Mouse (Mus musculus): ENCODE measurements at regions not wholly inside any gene's neighbourhood (a gene's known extent, or its start where the extent isn't known, plus 50 kb on each side); places are given as distances from the start of the nearest gene placed in this dataset.

DNA sequence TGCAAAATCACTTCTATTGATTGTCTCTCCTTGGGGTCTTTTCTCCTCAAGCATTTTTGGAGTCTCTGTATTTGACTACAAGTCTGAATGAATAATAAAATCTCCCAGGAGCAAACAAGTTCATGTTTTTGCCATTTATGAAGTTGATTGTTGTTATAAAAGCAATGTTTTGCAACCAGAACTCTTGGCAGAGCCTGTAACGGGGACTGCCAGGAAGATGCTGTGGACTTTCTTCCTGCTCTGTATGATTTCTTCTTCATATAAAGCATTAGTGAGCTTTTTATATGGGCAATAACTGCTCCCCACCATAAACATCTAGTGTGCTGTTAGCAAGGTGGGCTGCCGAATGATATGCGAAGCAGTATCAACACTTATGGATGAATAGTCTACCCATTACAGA, 136.3 kb downstream of the Cdca7 start:
- ATAC-seq (replicated peaks; ENCODE audit: low FRiP score, low TSS enrichment, poor library complexity, severe bottlenecking): no peak

DNA sequence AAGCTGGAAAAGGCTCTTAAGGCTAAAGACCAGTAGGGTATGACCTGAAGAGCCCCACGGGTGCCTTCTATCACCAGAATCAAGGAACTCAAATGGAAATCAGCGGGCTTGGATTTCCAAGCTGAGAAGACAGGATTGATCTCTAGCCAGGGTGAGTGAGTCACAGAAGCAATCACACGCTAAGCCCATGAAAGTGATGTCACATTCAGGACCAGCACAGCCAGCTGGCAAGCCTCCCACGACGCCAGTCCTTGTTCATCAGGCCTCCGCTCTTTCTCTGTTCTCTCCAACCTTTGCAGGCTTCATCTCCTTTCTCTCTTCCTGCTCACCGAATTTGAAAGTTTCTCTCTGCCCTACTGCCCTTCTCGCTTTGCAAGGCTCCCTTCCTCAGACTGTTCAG, 138.3 kb downstream of the Cdca7 start:
- no peak for ATAC-seq (replicated peaks; ENCODE audit: low FRiP score, low TSS enrichment, poor library complexity, severe bottlenecking)

DNA sequence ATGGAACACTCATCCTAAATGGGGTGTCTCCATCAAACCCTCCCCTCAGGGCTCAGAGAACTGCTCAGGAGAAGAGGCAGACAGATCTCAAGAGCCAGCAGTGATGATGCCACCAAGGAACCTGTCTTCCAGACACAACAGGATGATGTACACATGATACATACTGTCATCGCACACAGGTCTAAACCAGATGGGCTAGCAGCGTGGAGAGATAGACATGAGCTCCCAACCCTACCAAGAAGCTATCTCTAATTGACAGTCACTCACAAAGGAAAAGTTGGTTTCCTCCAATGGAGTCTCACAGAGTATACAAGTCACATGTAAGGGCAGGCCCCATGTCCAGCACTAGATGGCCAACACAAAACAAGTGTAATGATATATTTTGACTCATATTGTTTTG, 139.9 kb downstream of the Cdca7 start:
- ATAC-seq (replicated peaks; ENCODE audit: low FRiP score, low TSS enrichment, poor library complexity, severe bottlenecking): no peak

GRCm38 (mm10) chr2:72616412-72616811, 140.5 kb downstream of the Cdca7 start:
- ATAC-seq (replicated peaks; ENCODE audit: low FRiP score, low TSS enrichment, poor library complexity, severe bottlenecking): no peak

GRCm38 (mm10) chr2:72619446-72619845, 143.5 kb downstream of the Cdca7 start:
- ATAC-seq (replicated peaks; ENCODE audit: low FRiP score, low TSS enrichment, poor library complexity, severe bottlenecking): no peak

- ATAC-seq (replicated peaks; ENCODE audit: low FRiP score, low TSS enrichment, poor library complexity, severe bottlenecking): no peak
Measured at GRCm38 (mm10) chr2:72620182-72620652, 144.3 kb downstream of the Cdca7 start.

- no peak for ATAC-seq (replicated peaks; ENCODE audit: low FRiP score, low TSS enrichment, poor library complexity, severe bottlenecking)
Measured at GRCm38 (mm10) chr2:72627915-72628314, 152.0 kb downstream of the Cdca7 start.

DNA sequence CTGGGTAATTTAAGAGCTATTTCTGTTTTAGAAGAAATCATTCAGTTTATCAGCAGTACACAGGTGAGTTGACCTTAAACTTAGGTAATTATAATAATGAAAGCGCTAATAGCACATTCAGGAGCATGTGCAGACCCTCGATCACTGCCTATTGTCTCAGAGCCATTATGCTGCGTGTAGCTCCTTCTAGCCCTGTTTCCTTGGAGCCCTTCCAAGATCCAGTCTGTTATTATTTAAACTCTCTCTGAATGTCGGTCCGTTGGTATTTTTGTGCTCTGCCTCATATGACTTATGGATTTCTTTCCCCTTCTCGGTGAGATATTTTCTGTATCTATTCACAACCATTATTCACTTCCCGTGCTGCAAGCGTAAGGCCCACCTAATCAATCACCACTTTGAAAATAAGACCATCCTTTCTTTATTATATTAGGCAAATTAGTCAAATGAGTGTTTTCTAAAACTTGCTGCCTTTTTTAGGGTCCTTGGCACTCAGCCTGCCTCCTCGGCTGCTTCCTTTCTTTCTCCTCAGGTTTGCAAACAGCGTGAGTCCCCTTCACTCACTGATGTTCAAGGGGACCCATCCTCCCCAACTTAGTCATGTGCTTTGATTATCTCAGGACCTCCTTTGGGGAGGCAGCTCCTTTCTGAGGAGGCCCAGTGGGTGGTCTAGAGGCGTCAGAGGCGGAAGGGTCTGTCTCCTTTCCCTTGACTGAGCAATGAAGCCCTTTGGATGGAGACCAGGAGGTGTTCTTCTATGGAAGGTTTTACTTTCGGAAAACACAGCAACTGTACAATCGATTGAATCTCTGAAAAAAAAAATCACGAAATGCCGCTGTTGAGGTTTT, 152.9 kb downstream of the Cdca7 start:
- no peak for ATAC-seq (replicated peaks; ENCODE audit: low FRiP score, low TSS enrichment, poor library complexity, severe bottlenecking)

DNA sequence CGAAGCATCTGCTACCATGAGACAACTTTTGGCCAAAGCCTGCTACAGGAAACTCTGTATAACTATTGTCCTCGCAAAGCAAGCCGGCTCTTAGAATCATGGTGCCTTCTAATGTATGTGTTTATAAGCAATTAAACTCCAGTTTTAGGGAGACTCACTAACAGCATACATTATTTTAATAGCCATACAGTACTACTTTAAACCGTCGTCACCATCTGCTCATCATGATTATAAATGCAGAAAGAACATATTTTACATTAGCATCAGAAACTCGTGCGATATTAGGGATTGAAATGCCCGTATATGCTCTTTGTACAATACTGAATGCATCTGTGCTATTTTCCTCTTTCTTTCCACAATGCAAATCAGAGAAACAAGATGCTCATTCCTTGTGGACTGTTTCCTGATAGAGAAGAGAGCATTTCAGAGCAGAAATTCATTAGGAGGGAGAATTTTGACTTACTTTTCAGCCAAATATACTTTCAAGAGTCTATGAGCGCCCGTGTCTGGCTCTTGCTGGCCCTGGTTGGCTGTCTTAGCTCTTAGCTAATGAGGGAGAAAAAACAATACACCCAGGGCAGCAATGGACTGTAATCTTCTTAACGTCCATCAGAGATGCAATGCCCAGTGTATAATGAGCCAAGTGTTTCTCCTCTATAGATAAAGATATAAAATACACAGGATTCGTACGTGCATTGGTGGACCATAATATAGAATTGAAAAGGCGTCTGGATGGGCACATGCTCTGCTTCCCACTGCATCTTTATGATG, 153.9 kb downstream of the Cdca7 start:
- ATAC-seq (replicated peaks; ENCODE audit: low FRiP score, low TSS enrichment, poor library complexity, severe bottlenecking): no peak

GRCm38 (mm10) chr2:72637881-72638620, 162.1 kb downstream of the Cdca7 start:
- ATAC-seq (replicated peaks; ENCODE audit: low FRiP score, low TSS enrichment, poor library complexity, severe bottlenecking): no peak

DNA sequence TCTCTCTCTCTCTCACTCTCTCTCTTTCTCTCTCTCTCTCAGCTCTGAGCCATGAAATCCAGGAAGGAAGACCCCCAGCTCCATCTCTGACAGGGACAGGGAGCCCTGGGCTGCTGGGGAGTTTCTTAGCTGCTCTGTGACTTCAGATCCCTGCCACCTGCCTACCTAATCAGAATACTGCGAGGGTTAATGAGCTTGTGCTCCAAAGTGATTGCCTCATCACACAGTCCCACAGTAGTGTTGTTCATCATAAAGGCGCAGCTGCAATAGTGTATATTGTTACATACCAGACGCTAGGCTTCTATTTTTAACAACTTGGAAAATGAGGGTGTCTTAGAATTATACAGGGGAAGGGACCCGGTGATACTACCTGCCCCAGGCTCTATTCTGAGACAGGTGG, 163.1 kb downstream of the Cdca7 start:
- ATAC-seq (replicated peaks; ENCODE audit: low FRiP score, low TSS enrichment, poor library complexity, severe bottlenecking): no peak

DNA sequence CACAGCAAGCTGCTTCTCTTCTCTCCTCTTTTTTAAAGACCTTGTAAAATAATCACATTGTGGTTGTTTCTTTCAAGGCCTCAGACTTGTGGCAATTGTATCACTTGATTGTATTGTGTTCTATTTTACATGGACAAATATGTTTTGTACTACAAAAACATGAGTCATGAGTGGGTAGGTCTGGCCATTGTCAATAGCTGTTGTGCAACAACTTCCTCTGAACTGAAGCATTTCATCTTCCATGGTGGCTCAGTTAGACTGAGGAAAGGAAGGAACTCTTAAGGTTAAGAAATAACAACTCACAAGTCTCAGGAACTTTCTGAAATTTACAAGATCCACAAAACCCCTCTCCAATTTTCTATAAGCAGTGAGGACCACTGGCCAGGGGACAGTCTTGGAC, 165.3 kb downstream of the Cdca7 start:
- no peak for ATAC-seq (replicated peaks; ENCODE audit: low FRiP score, low TSS enrichment, poor library complexity, severe bottlenecking)

GRCm38 (mm10) chr2:72644151-72644843, 168.3 kb downstream of the Cdca7 start:
- ATAC-seq (replicated peaks; ENCODE audit: low FRiP score, low TSS enrichment, poor library complexity, severe bottlenecking): no peak

GRCm38 (mm10) chr2:72647642-72648041, 171.7 kb downstream of the Cdca7 start:
- ATAC-seq (replicated peaks; ENCODE audit: low FRiP score, low TSS enrichment, poor library complexity, severe bottlenecking): no peak

- no peak for ATAC-seq (replicated peaks; ENCODE audit: low FRiP score, low TSS enrichment, poor library complexity, severe bottlenecking)
Measured at GRCm38 (mm10) chr2:72648294-72648693, 172.3 kb downstream of the Cdca7 start.

DNA sequence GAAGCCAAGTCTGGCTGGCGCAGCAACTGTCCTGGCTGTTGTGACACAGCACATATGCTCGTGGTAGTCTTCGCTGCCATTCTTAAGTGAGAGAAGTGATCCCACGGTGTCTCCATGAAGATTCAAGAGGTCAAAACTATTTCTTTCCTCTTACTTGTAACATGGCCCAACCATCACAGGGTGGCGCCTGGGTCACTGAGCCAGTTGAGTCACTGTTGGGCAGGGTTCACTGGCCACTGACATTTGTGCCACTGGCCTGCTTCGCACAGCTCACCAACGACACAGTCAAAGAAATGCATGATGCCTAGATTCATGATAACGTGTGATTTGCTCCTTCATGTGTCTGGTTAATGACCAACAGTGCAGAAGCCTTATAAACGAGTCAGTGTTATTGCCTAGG, 179.9 kb downstream of the Cdca7 start:
- no peak for ATAC-seq (replicated peaks; ENCODE audit: low FRiP score, low TSS enrichment, poor library complexity, severe bottlenecking)

DNA sequence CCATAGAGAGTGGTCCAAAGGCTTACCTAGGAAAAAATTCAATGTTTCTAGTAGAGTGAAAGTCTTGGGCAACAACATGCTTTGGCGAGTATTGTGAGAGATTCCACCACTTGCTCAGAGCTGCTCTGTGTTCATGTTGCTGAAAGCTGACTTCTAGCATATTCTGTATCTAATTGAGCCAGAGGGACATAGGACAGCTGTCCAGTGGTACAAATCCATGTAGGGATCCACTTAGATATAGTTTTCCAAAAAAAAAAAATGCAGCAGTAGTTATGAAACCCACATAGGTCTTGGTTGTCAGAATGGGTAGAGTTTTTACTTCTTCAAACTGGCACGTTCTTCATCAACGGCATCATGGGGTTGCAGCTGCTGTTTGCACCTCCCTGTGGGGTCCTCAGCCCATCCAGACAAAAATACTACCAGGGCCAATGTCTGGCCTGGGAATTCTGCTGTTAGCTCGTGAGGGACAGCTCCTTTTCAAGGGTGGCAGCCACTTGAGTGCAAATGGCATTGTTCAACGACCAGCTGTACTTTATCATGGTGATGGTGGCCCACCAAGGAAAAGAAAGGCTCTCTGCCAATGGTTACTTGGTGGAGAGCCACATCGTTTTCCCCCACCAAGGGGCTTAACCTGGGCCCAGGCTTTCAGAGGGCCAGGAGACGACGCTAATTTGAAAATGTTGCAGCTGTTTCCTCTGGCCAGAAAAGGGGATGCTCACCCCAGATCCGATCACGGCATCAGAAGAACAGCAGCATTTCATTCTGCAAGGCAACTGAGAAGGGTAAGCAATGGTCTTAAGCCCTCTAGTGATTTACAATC, 181.4 kb downstream of the Cdca7 start:
- no peak for ATAC-seq (replicated peaks; ENCODE audit: low FRiP score, low TSS enrichment, poor library complexity, severe bottlenecking)

GRCm38 (mm10) chr2:72662396-72662795, 186.4 kb downstream of the Cdca7 start:
- no peak for ATAC-seq (replicated peaks; ENCODE audit: low FRiP score, low TSS enrichment, poor library complexity, severe bottlenecking)
